Mouse (Mus musculus) limb, embryonic 14.5 days (tissue): ENCODE measurements around the gene Gcc2. TPM values are rescaled to one million over a fixed set of nuclear protein-coding genes. Genes with fewer than 3 reads are reported as not detected.

ENCODE experiments used
- ATAC-seq: fragments of 200-750 bp; cut with Nextera tagmentation; 2 replicates; pipeline ENCODE4 v1.8.0; 2017; ENCODE audit warnings: low read depth, moderate number of reproducible peaks, moderate TSS enrichment; ENCODE audit not compliant: low FRiP score
- DNase-seq: peaks from one replicate; pipeline ENCODE4 v3.0.0-alpha.2; 2015; ENCODE audit warnings: low spot score
- H3K27ac ChIP-seq: fragments of 300-500 bp; sonication (generic); replicated peaks from 2 replicates; pipeline ENCODE4 v1.5.1; 2014; ENCODE audit warnings: low read depth, mild to moderate bottlenecking, low read length, moderate library complexity, mixed read lengths
- H3K27me3 ChIP-seq: fragments of 300-500 bp; sonication (generic); 2 replicates; pipeline ENCODE4 v1.6.1; 2014; ENCODE audit warnings: low read length, mixed read lengths; ENCODE audit not compliant: control insufficient read depth, insufficient read depth
- H3K36me3 ChIP-seq: fragments of 300-500 bp; sonication (generic); 2 replicates; pipeline ENCODE4 v1.6.1; 2014; ENCODE audit warnings: mild to moderate bottlenecking, low read length, moderate library complexity, mixed read lengths; ENCODE audit not compliant: control insufficient read depth, insufficient read depth
- H3K4me1 ChIP-seq: fragments of 300-500 bp; sonication (generic); 2 replicates; pipeline ENCODE4 v1.6.1; 2014; ENCODE audit warnings: antibody characterized with exemption, low read length, mixed read lengths; ENCODE audit not compliant: control insufficient read depth, insufficient read depth
- H3K4me2 ChIP-seq: fragments of 300-500 bp; sonication (generic); replicated peaks from 2 replicates; pipeline ENCODE4 v1.6.1; 2014; ENCODE audit warnings: low read depth, mild to moderate bottlenecking, low read length, moderate library complexity; ENCODE audit not compliant: severe bottlenecking
- H3K4me3 ChIP-seq: fragments of 300-500 bp; sonication (generic); replicated peaks from 2 replicates; pipeline ENCODE4 v1.5.1; 2014; ENCODE audit warnings: low read length
- H3K9ac ChIP-seq: fragments of 300-500 bp; sonication (generic); 2 replicates; pipeline ENCODE4 v1.6.1; 2014; ENCODE audit warnings: mild to moderate bottlenecking, low read depth, low read length, moderate library complexity; ENCODE audit not compliant: severe bottlenecking
- H3K9me3 ChIP-seq: fragments of 300-500 bp; sonication (generic); 2 replicates; pipeline ENCODE4 v1.6.1; 2016; ENCODE audit warnings: low read length; ENCODE audit not compliant: control insufficient read depth
- POLR2A ChIP-seq: fragments of 200-500 bp; IDR thresholded peaks from 2 replicates; pipeline ENCODE4 v1.8.0; 2012; ENCODE audit warnings: inconsistent platforms, mild to moderate bottlenecking, moderate library complexity, borderline replicate concordance; ENCODE audit not compliant: insufficient read depth, insufficient read length; ENCODE audit errors: extremely low read depth
- WGBS: fragments of 180-500 bp; shearing (Covaris S2); extraction: QIAGEN DNeasy Blood & Tissue Kit; methylation state at CpG from one replicate; pipeline ENCODE4 v1.1.7; 2014; 5-methylcytosine and 5-hydroxymethylcytosine counted together
- polyA plus RNA-seq, 2 experiments: library from polyadenylated mRNA; depleted of rRNA in 1 of 2; stranded (reverse) in 1 of 2; unstranded in 1 of 2; fragments of >200 nt; fragmentation: Nextera tagmentation in 1 of 2; extraction: Ambion mirVana in 1 of 2; gene quantifications; 2 replicates each; pipeline versions ENCODE4 v1.2.1 to v1.2.3; 2012 to 2014

The Gcc2 gene
- polyA plus RNA-seq, 2 experiments: 29.3 to 42.5 TPM

- no peak for ATAC-seq
Observed at GRCm38 (mm10) chr10:58211213-58211612, 44.1 kb upstream of the Gcc2 start.

DNA sequence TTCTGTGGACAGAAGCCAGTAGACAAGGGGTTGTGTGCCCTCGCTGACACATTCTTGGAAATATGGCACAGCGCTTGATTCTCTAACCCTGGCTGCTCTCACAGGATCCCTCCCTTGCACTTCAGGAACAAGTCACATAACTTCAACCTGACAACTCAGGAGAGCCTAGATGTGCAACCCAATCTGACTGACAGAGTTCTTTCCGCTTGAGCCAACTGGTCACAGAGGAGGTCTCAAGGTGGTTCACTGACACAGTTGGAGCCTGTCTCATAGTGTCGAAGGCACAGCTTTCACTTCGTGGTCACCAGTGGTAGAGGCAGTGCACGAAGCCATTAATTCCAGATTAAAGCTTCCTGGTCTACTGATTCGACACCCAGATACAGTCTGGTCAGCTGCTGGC, 43.1 kb upstream of the Gcc2 start:
- Histone ChIP-seq H3K9ac (no peak overlapping the region), H3K4me3 (no peak overlapping the region), H3K4me1 (no peaks in the 10 kb centered on the region), H3K9me3 (no peaks in the 10 kb centered on the region), H3K36me3 (no peaks in the 10 kb centered on the region), H3K4me2 (no peak overlapping the region), H3K27me3 (no peaks in the 10 kb centered on the region), H3K27ac (no peak overlapping the region)
- WGBS: 73% methylated on average over 7 of the region's 7 CpGs
- no peak for TF ChIP-seq POLR2A
- ATAC-seq: no peak
- no peak for DNase-seq

More at GRCm38 (mm10) chr10:58211213-58211612, 44.1 kb upstream of the Gcc2 start:
- 93% methylated on average over 2 of the region's 2 CpGs for WGBS
- Histone ChIP-seq H3K36me3 (no peaks in the 10 kb centered on the region), H3K4me1 (no peaks in the 10 kb centered on the region), H3K9ac (no peak overlapping the region), H3K4me3 (no peak overlapping the region), H3K4me2 (no peak overlapping the region), H3K27ac (no peak overlapping the region), H3K9me3 (no peaks in the 10 kb centered on the region), H3K27me3 (no peaks in the 10 kb centered on the region)
- no peak for DNase-seq
- TF ChIP-seq POLR2A: no peak

- Histone ChIP-seq H3K4me2 (no peak overlapping the region), H3K27me3 (no peaks in the 10 kb centered on the region), H3K27ac (no peak overlapping the region), H3K4me3 (no peak overlapping the region), H3K9ac (no peak overlapping the region), H3K4me1 (no peaks in the 10 kb centered on the region), H3K9me3 (no peaks in the 10 kb centered on the region), H3K36me3 (no peaks in the 10 kb centered on the region)
- DNase-seq (no peak), ATAC-seq (no peak)
- TF ChIP-seq POLR2A: no peak
Observed at GRCm38 (mm10) chr10:58214497-58214896, 40.8 kb upstream of the Gcc2 start.

DNA sequence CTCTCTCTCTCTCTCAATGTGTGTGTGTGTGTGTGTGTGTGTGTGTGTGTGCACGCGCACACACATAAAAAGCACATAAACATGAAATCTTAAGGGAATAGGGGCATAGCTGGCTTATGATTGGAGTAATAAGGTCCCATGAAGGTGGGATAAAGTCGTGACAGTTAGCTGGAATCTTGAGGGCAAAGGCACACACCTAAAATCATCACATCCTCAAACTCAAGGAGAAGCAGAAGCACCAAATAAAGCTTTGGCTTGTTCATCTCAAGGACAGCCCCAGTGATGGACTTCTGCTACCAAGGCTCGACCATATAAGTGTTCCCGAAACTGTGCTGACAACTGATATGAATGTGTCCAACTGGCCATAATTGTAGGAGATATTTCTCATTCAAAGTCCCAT, 40.4 kb upstream of the Gcc2 start:
- ATAC-seq (no peak), DNase-seq (no peak)
- 76% methylated on average over 5 of the region's 5 CpGs for WGBS
- no peak overlapping the region for H3K9ac ChIP-seq
- TF ChIP-seq POLR2A: no peak
- H3K27ac ChIP-seq: no peak overlapping the region
- no peaks in the 10 kb centered on the region for H3K36me3 ChIP-seq
- H3K27me3 ChIP-seq: no peaks in the 10 kb centered on the region
- no peaks in the 10 kb centered on the region for H3K9me3 ChIP-seq
- H3K4me1 ChIP-seq: no peaks in the 10 kb centered on the region
- H3K4me2 ChIP-seq: no peak overlapping the region
- no peak overlapping the region for H3K4me3 ChIP-seq

DNA sequence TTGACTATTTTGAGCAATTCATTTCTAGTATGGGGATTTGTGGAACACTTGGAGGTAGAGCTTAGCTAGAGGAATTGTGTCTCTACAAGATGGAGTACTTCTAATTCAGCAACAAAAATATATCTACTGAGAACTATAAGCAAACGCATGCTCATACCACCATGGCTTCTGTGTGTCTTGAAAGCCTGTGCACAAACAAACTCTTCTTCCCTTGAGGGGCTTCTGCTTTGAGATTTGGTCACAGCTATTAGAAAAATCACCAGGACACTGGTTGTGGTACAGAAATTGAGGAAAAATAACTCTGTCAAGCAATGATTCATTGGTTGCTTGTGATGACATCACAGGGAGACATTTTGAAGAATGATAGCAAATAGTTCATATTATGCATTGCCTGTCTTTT, 39.9 kb upstream of the Gcc2 start:
- H3K4me1 ChIP-seq: no peaks in the 10 kb centered on the region
- H3K9ac ChIP-seq: no peak overlapping the region
- no peak for TF ChIP-seq POLR2A
- H3K9me3 ChIP-seq: no peaks in the 10 kb centered on the region
- ATAC-seq (no peak), DNase-seq (no peak)
- no peak overlapping the region for H3K4me2 ChIP-seq
- no peaks in the 10 kb centered on the region for H3K27me3 ChIP-seq
- no peaks in the 10 kb centered on the region for H3K36me3 ChIP-seq
- H3K27ac ChIP-seq: no peak overlapping the region
- no peak overlapping the region for H3K4me3 ChIP-seq
- WGBS: 85% methylated on average over 1 of the region's 1 CpGs

GRCm38 (mm10) chr10:58217366-58217765, 37.9 kb upstream of the Gcc2 start:
- H3K9ac ChIP-seq: no peak overlapping the region
- no peak overlapping the region for H3K4me2 ChIP-seq
- H3K27me3 ChIP-seq: no peaks in the 10 kb centered on the region
- no peak for ATAC-seq
- H3K27ac ChIP-seq: no peak overlapping the region
- no peak for TF ChIP-seq POLR2A
- no peak for DNase-seq
- no peaks in the 10 kb centered on the region for H3K4me1 ChIP-seq
- 87% methylated on average over 3 of the region's 3 CpGs for WGBS
- no peak overlapping the region for H3K4me3 ChIP-seq
- H3K9me3 ChIP-seq: no peaks in the 10 kb centered on the region; the same call in 1 of the 2 replicates
- H3K36me3 ChIP-seq: no peaks in the 10 kb centered on the region
